Mouse (Mus musculus): ENCODE measurements at regions not wholly inside any gene's neighbourhood (a gene's known extent, or its start where the extent isn't known, plus 50 kb on each side); places are given as distances from the start of the nearest gene placed in this dataset.

- TF ChIP-seq CTCF (IDR thresholded peaks at IDR 0.05; ENCODE audit: control insufficient read depth, insufficient read depth, low read length) (no peak), POLR2A (IDR thresholded peaks at IDR 0.05; ENCODE audit: borderline replicate concordance, control insufficient read depth, low read depth, low read length) (no peak)
These were observed 137.8 kb downstream of the Tfcp2l1 start for GRCm38 (mm10) chr1:118765525-118765924.
